Mouse (Mus musculus): ENCODE data around the gene R3hdm2.

R3hdm2 gene

GRCm38 (mm10) chr10:127543916-127544315, 163.8 kb downstream of the R3hdm2 start:
- in situ Hi-C loops (cut with MboI), result loop anchor here (5.0 kb wide), 1 partner anchor 37 kb away; no protein-coding TSS in a partner anchor

- in situ Hi-C loops (cut with MboI), result loop anchor here (5.0 kb wide), 1 partner anchor 37 kb away; no protein-coding TSS in a partner anchor
Measured at GRCm38 (mm10) chr10:127544375-127544774, 164.2 kb downstream of the R3hdm2 start.

- in situ Hi-C loops (cut with MboI), result no loop called here
Measured at GRCm38 (mm10) chr10:127546505-127546904, 166.4 kb downstream of the R3hdm2 start.

- in situ Hi-C loops (cut with MboI), result no loop called here
Measured at GRCm38 (mm10) chr10:127548236-127548635, 168.1 kb downstream of the R3hdm2 start.

All from mature B cell (primary cell).